Mouse (Mus musculus) lung, embryonic 15.5 days (tissue): ENCODE measurements around the gene Lrrc43. TPM values are rescaled to one million over a fixed set of nuclear protein-coding genes. Genes with fewer than 3 reads are reported as not detected.
A peak's percentile ranks its signal among the peaks of the same experiment; 100 is the strongest.

Source experiments
- ATAC-seq: fragments of 200-750 bp; cut with Nextera tagmentation; 2 replicates; pipeline ENCODE4 v1.8.0; 2017; ENCODE audit warnings: moderate number of reproducible peaks, borderline replicate concordance; ENCODE audit not compliant: low FRiP score, low TSS enrichment; ENCODE audit errors: extremely low read depth
- H3K27ac ChIP-seq: fragments of 300-500 bp; sonication (generic); 2 replicates; pipeline ENCODE4 v1.5.1; 2015; ENCODE audit warnings: moderate library complexity, mild to moderate bottlenecking, inconsistent platforms
- H3K27me3 ChIP-seq: fragments of 300-500 bp; sonication (generic); 2 replicates; pipeline ENCODE4 v1.6.1; 2015; ENCODE audit warnings: inconsistent platforms
- H3K36me3 ChIP-seq: fragments of 300-500 bp; sonication (generic); 2 replicates; pipeline ENCODE4 v1.6.1; 2015; ENCODE audit warnings: inconsistent platforms
- H3K4me1 ChIP-seq: fragments of 300-500 bp; sonication (generic); 2 replicates; pipeline ENCODE4 v1.6.1; 2015; ENCODE audit warnings: inconsistent platforms
- H3K4me2 ChIP-seq: fragments of 300-500 bp; sonication (generic); 2 replicates; pipeline ENCODE4 v1.6.1; 2015; ENCODE audit warnings: inconsistent platforms, mild to moderate bottlenecking, moderate library complexity
- H3K4me3 ChIP-seq: fragments of 300-500 bp; sonication (generic); 2 replicates; pipeline ENCODE4 v1.5.1; 2015; ENCODE audit warnings: mild to moderate bottlenecking, inconsistent platforms
- H3K9ac ChIP-seq: fragments of 300-500 bp; sonication (generic); 2 replicates; pipeline ENCODE4 v1.6.1; 2015; ENCODE audit warnings: inconsistent platforms
- H3K9me3 ChIP-seq: fragments of 300-500 bp; sonication (generic); 2 replicates; pipeline ENCODE4 v1.6.1; 2016; ENCODE audit warnings: inconsistent platforms
- WGBS: fragments of 180-500 bp; shearing (Covaris S2); methylation state at CpG from one replicate; pipeline ENCODE4 v1.1.7; 2015; 5-methylcytosine and 5-hydroxymethylcytosine counted together
- polyA plus RNA-seq: library from polyadenylated mRNA; unstranded; fragments of >200 nt; fragmentation: Nextera tagmentation; extraction: Ambion mirVana; gene quantifications from 2 replicates; pipeline ENCODE4 v1.2.1, GENCODE M21; 2015

Lrrc43 gene
- 0.60 and 0.65 TPM in 2 replicates for polyA plus RNA-seq

GRCm38 (mm10) chr5:123489112-123489785 lies at the start of gene Lrrc43, which contains the start of gene Il31:
Gene Lrrc43 (plus strand): TSS chr5:123489305.
Gene Il31 (minus strand): TSS chr5:123489489.
- no peak for ATAC-seq
- Histone ChIP-seq H3K9ac (no peak within 1 kb of the TSS), H3K36me3 (no peaks in the 10 kb centered on the region), H3K9me3 (no peaks in the 10 kb centered on the region), H3K27ac (no peak within 1 kb of the TSS), H3K4me3 (no peak within 1 kb of the TSS), H3K4me2 (peak within 1 kb of the TSS; percentile 48), H3K27me3 (no peaks in the 10 kb centered on the region; the same call in 1 of the 2 replicates), H3K4me1 (0 out of 2 replicates have a peak, but pooled peaks cover 10% of the 10 kb centered on the region)
- 7% methylated on average over 25 of the region's 25 CpGs for WGBS

GRCm38 (mm10) chr5:123439312-123439711 lies 49.8 kb upstream of the Lrrc43 start:
- Histone ChIP-seq H3K9ac (no peak overlapping the region), H3K27ac (no peak overlapping the region), H3K4me3 (no peak overlapping the region), H3K4me2 (no peak overlapping the region), H3K9me3 (no peaks in the 10 kb centered on the region), H3K4me1 (peaks cover 14% of the 10 kb centered on the region), H3K27me3 (no peaks in the 10 kb centered on the region), H3K36me3 (peaks cover 15% of the 10 kb centered on the region)
- WGBS = 82% methylated on average over 1 of the region's 1 CpGs
- no peak for ATAC-seq

- Histone ChIP-seq H3K9ac (no peak overlapping the region), H3K4me1 (peaks cover 12% of the 10 kb centered on the region), H3K36me3 (peaks cover 20% of the 10 kb centered on the region), H3K27ac (no peak overlapping the region), H3K9me3 (no peaks in the 10 kb centered on the region), H3K4me2 (no peak overlapping the region), H3K27me3 (no peaks in the 10 kb centered on the region), H3K4me3 (no peak overlapping the region)
- WGBS = 78% methylated on average over 4 of the region's 4 CpGs
- ATAC-seq = no peak
Measured at GRCm38 (mm10) chr5:123439941-123440340, 49.2 kb upstream of the Lrrc43 start.

GRCm38 (mm10) chr5:123440664-123441063 lies 48.4 kb upstream of the Lrrc43 start:
- H3K9ac ChIP-seq = no peak overlapping the region
- 71% methylated on average over 4 of the region's 4 CpGs for WGBS
- no peaks in the 10 kb centered on the region for H3K27me3 ChIP-seq
- H3K4me1 ChIP-seq = peaks cover 11% of the 10 kb centered on the region
- H3K4me2 ChIP-seq = no peak overlapping the region
- H3K36me3 ChIP-seq = peaks cover 25% of the 10 kb centered on the region
- no peaks in the 10 kb centered on the region for H3K9me3 ChIP-seq
- H3K27ac ChIP-seq = no peak overlapping the region
- no peak overlapping the region for H3K4me3 ChIP-seq
- no peak for ATAC-seq

- no peak overlapping the region for H3K4me3 ChIP-seq
- H3K4me2 ChIP-seq = no peak overlapping the region
- 92% methylated on average over 3 of the region's 3 CpGs for WGBS
- peaks cover 38% of the 10 kb centered on the region for H3K36me3 ChIP-seq
- no peaks in the 10 kb centered on the region for H3K27me3 ChIP-seq
- H3K9me3 ChIP-seq = no peaks in the 10 kb centered on the region
- ATAC-seq = no peak
- no peak overlapping the region for H3K9ac ChIP-seq
- H3K27ac ChIP-seq = no peak overlapping the region
- H3K4me1 ChIP-seq = no peaks in the 10 kb centered on the region
Measured at GRCm38 (mm10) chr5:123442283-123442682, 46.8 kb upstream of the Lrrc43 start.

- no peak for ATAC-seq
- H3K36me3 ChIP-seq = peaks cover 51% of the 10 kb centered on the region
Measured at GRCm38 (mm10) chr5:123444069-123444468, 45.0 kb upstream of the Lrrc43 start.

GRCm38 (mm10) chr5:123444849-123445334 lies 44.2 kb upstream of the Lrrc43 start:
- ATAC-seq = no peak
- no peaks in the 10 kb centered on the region for H3K27me3 ChIP-seq
- no peak overlapping the region for H3K27ac ChIP-seq
- no peaks in the 10 kb centered on the region for H3K4me1 ChIP-seq
- no peaks in the 10 kb centered on the region for H3K9me3 ChIP-seq
- H3K4me3 ChIP-seq = no peak overlapping the region
- H3K36me3 ChIP-seq = peaks cover 59% of the 10 kb centered on the region
- WGBS = 90% methylated on average over 5 of the region's 5 CpGs
- H3K4me2 ChIP-seq = no peak overlapping the region
- H3K9ac ChIP-seq = no peak overlapping the region

More at GRCm38 (mm10) chr5:123444069-123444468, 45.0 kb upstream of the Lrrc43 start:
- H3K4me2 ChIP-seq = no peak overlapping the region
- no peaks in the 10 kb centered on the region for H3K9me3 ChIP-seq
- H3K4me1 ChIP-seq = no peaks in the 10 kb centered on the region
- no peak overlapping the region for H3K27ac ChIP-seq
- H3K27me3 ChIP-seq = no peaks in the 10 kb centered on the region
- H3K4me3 ChIP-seq = no peak overlapping the region
- no peak overlapping the region for H3K9ac ChIP-seq
- WGBS = 45% methylated on average over 4 of the region's 4 CpGs

GRCm38 (mm10) chr5:123451886-123452285 lies 37.2 kb upstream of the Lrrc43 start:
- Histone ChIP-seq H3K9ac (no peak overlapping the region), H3K4me1 (no peaks in the 10 kb centered on the region), H3K27ac (no peak overlapping the region), H3K4me2 (no peak overlapping the region), H3K4me3 (no peak overlapping the region), H3K27me3 (no peaks in the 10 kb centered on the region), H3K36me3 (peaks cover 74% of the 10 kb centered on the region), H3K9me3 (no peaks in the 10 kb centered on the region)
- 91% methylated on average over 7 of the region's 7 CpGs for WGBS
- no peak for ATAC-seq

GRCm38 (mm10) chr5:123461420-123461819 lies 27.7 kb upstream of the Lrrc43 start:
- Histone ChIP-seq H3K4me3 (no peak overlapping the region), H3K9me3 (no peaks in the 10 kb centered on the region), H3K9ac (no peak overlapping the region), H3K4me2 (no peak overlapping the region), H3K27ac (no peak overlapping the region), H3K36me3 (no peaks in the 10 kb centered on the region), H3K27me3 (no peaks in the 10 kb centered on the region), H3K4me1 (no peaks in the 10 kb centered on the region)
- WGBS = 39% methylated on average over 5 of the region's 5 CpGs
- ATAC-seq = no peak

GRCm38 (mm10) chr5:123464638-123465037 lies 24.5 kb upstream of the Lrrc43 start:
- 88% methylated on average over 1 of the region's 1 CpGs for WGBS
- no peak overlapping the region for H3K9ac ChIP-seq
- no peaks in the 10 kb centered on the region for H3K4me1 ChIP-seq
- no peak overlapping the region for H3K4me2 ChIP-seq
- no peaks in the 10 kb centered on the region for H3K9me3 ChIP-seq
- H3K27me3 ChIP-seq = no peaks in the 10 kb centered on the region
- H3K4me3 ChIP-seq = no peak overlapping the region
- no peak overlapping the region for H3K27ac ChIP-seq
- no peak for ATAC-seq
- no peaks in the 10 kb centered on the region for H3K36me3 ChIP-seq

- peak overlapping the region; percentile 16; the same call in 1 of the 2 replicates for H3K4me3 ChIP-seq
- 6% methylated on average over 10 of the region's 10 CpGs for WGBS
Measured at GRCm38 (mm10) chr5:123470784-123471400, 18.2 kb upstream of the Lrrc43 start.

GRCm38 (mm10) chr5:123473817-123474216 lies 15.3 kb upstream of the Lrrc43 start:
- Histone ChIP-seq H3K4me2 (no peak overlapping the region), H3K4me3 (no peak overlapping the region), H3K4me1 (peaks cover 4% of the 10 kb centered on the region; the same call in 1 of the 2 replicates), H3K9me3 (no peaks in the 10 kb centered on the region), H3K9ac (no peak overlapping the region), H3K27ac (no peak overlapping the region), H3K36me3 (no peaks in the 10 kb centered on the region), H3K27me3 (no peaks in the 10 kb centered on the region)
- no peak for ATAC-seq
- WGBS = 77% methylated on average over 5 of the region's 5 CpGs

More at GRCm38 (mm10) chr5:123470784-123471400, 18.2 kb upstream of the Lrrc43 start:
- Histone ChIP-seq H3K36me3 (no peaks in the 10 kb centered on the region), H3K27me3 (no peaks in the 10 kb centered on the region), H3K4me1 (peaks cover 4% of the 10 kb centered on the region; the same call in 1 of the 2 replicates), H3K9me3 (no peaks in the 10 kb centered on the region), H3K9ac (no peak overlapping the region), H3K4me2 (peak overlapping the region; percentile 49), H3K27ac (no peak overlapping the region)
- no peak for ATAC-seq
